Mouse (Mus musculus) c-Kit-negative CD71-positive TER-119-positive erythroid progenitor cells, embryonic 14.5 days (primary cell): Measurements from ENCODE around the gene Atp2b4.

Experiments used
- DNase-seq: peaks from one replicate; pipeline ENCODE4 v3.0.0-alpha.2; 2013; ENCODE audit warnings: low read depth, low spot score

The Atp2b4 gene

DNA sequence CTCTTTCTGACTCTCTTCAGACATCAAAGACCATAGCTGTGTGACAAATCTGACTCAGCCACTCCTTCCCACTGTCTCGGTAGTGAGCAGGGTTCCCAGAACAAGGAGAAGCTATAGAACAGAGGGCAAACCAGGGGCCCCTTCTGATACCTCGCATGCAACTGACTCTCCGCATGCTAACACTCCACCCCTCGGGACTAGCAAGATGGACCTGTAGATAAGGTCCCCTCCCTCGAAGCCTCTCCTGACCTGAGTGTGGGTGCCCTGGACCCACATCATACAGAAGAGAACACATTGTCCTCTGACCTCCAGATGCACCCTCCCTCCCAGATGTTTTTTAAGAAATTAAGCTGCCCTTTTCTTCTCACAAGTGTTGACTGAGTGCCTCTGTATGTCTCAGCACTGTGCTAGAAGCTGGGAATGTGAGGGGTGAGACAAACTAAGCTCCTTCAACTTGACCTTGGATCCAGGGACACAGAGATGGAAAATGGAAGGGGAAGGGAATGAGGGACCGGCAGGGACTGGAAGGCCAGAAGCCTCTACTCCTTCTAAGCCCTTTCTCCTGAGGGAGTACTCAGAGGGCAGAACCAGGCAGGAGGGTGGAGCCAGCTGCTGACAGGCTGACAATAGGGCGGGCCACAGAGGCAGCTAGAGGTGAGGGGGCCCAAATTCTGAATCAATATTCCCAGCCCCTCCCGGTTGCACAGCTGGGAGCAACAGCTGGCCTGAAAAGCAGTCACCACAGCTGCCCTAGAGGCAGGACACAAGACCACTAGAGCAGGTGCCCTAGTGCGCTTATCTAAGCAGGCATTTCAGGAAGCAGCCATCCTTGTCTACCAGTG is 2.6 kb downstream of the Atp2b4 start:
- peak; percentile 70 for DNase-seq

DNA sequence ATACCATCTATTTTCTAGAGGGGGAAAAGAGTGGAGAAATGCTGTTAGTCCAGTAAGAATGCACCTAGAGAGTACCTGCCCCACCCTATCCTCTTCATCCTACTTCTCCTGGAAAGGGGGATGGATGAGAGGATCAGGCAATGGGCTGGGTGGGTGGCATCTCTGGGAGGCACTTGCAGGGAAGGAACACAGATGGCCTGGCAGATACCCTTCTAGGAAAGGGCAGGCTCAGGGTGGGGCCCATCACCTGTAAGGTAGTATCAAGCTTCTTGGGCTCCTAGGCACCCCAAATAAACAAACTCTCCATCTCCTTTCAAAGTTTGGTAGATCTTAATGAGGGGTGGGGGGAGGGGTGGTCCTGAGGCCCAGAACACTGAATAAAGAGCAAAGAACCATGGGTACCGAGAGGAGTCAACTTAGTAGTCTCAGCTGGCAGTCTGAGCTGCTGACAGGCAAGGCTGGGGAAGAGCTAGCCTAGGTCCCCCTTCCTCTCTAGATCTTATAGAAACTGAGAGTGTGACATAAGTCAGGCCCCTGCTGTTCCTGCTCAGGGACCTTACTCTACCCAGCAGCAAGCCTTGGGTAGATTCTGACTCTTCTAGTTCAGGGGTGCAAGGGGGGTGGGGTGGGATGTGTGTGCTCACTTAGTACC is 3.4 kb downstream of the Atp2b4 start:
- DNase-seq, result peak; percentile 79

- no peak for DNase-seq
These were observed 7.2 kb downstream of the Atp2b4 start for GRCm38 (mm10) chr1:133793646-133794045.

GRCm38 (mm10) chr1:133790011-133790410 is 10.8 kb downstream of the Atp2b4 start:
- no peak for DNase-seq

GRCm38 (mm10) chr1:133788864-133789263 is 12.0 kb downstream of the Atp2b4 start:
- no peak for DNase-seq

DNA sequence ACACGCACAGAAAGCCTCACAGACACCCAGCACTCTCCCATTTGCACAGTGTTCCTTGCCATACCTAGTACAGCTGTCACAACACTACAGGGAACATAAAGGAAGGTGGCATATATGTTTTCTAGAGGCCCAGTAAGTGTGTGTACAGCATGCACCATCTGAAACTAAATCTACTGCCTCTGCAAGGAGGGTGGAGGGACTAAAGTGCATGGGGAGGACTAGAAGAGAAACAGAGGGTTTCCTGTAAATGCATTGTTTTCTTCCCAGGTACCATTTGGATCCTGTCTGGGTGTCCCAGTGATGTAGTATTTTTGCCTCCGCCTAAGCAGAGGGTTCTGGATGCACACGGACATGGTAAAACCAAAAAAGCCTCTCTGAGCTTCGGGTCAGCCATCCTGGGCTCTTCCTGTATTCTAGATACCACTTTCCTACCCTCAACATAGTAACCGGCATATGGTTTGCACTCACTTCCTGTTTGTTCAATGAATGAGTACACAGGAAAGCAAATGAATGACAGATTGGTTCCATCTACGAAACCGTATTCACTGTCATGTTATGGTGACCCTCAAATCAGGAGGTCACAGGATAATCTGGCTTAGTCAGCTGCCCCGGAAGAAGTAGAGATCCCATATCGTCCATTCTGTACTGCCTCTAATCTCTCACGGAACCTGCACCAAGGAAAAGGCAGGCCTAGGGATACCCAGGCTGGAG is 13.2 kb downstream of the Atp2b4 start:
- no peak for DNase-seq

- DNase-seq, result no peak
These were observed 16.2 kb downstream of the Atp2b4 start for GRCm38 (mm10) chr1:133784621-133785020.

- DNase-seq, result no peak
These were observed 19.3 kb downstream of the Atp2b4 start for GRCm38 (mm10) chr1:133781531-133781930.

GRCm38 (mm10) chr1:133779043-133779442 is 21.8 kb downstream of the Atp2b4 start:
- DNase-seq, result no peak

- no peak for DNase-seq
These were observed 23.1 kb downstream of the Atp2b4 start for GRCm38 (mm10) chr1:133777651-133778231.

DNA sequence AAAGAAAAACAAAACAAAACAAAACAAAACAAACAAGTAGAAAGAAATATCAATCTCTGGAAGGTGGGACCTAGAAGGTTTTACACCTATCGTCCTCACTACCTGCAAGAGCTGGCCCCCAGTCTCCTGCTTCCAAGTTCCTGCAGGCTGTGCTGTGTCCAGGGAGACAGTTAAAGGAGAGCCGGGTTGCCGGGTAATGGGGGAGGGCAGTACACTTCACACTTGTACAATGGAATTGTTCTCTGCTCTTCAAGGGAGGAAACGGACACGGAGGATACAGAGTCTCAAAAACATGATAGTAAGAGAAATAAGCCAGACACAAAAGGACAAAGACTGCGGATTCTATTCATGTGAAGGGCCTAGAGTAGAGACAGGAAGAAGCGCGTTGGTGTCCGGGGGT is 28.3 kb downstream of the Atp2b4 start:
- no peak for DNase-seq

DNA sequence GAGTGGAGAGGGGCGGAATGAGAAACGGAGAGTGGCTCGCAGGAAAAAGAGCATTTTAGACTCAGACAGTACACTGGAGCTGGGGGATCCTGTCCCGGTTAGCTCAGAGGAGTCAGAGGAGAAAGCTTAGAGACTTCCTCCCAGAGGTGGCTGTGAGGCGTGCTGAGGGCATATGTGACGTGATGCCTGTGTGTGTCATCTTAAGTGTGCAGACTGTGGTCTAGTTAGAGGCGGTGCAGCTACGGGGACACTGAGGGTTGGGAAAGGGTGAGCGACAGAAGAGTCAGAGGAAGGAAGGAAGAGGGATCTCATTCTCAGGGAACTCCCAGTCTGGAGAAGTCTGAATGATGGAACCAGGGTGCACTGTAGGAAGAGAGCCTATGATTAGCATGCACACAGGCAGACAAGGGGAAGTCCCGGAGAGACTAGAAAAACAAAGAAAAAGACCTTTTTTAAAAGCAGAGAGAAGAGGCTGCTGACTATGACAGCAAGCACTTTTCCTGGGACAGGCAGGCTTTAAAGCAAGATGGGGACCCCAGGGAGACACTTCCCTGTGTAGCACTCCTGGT is 28.9 kb downstream of the Atp2b4 start:
- no peak for DNase-seq

GRCm38 (mm10) chr1:133767994-133768393 is 32.8 kb downstream of the Atp2b4 start:
- DNase-seq, result no peak

DNA sequence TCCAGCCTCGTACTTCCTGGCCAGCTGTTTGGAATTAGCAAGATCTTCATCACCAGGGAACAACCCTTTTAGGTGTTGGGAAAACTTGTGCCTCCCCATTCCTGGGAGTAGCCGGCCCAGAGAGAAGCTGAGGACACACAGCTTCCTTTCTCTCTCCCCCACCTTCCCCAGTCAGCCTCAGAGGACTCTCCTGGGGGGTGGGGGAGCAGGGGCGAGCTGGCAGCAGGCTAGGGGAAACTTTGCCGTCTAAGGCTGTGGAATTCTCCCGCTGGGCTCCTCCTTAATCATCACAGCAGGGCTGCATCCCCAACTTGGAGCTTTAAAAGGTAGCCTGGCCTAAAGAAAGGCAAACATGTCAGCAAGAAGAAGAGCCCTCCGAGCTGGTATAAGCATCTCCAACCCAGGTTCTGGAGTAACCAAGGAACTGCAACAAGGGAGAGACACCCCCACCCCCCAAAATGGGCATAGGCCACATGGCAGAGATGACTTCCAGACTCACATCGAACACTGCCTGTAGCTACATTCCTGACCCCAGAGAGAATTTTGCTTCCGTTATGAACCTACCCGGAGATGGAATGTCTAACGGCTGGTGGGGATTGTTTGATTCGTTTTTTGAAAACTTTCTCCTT is 33.8 kb downstream of the Atp2b4 start:
- DNase-seq, result no peak

- no peak for DNase-seq
These were observed 35.5 kb downstream of the Atp2b4 start for GRCm38 (mm10) chr1:133765376-133765775.

GRCm38 (mm10) chr1:133762946-133763422 is 37.9 kb downstream of the Atp2b4 start:
- DNase-seq, result no peak

DNA sequence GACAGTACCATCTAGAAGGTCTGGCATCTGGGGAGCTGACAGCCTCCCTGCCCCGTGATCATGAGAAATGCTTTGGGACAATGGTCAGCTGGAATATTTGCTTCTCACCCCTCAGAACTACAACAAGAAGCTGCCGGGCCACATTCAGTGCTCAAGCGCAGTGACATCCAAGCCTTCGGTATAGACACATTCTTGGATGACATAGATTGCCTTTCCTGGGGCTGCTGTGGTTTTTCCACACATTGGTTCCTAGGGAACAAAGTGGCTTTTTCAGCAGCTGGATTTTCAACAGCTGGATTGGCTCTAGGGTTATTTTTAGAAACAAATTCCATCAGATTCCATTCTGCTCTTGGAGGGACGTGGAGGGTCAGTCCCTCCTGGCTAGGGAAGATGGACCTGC is 39.6 kb downstream of the Atp2b4 start:
- no peak for DNase-seq

DNA sequence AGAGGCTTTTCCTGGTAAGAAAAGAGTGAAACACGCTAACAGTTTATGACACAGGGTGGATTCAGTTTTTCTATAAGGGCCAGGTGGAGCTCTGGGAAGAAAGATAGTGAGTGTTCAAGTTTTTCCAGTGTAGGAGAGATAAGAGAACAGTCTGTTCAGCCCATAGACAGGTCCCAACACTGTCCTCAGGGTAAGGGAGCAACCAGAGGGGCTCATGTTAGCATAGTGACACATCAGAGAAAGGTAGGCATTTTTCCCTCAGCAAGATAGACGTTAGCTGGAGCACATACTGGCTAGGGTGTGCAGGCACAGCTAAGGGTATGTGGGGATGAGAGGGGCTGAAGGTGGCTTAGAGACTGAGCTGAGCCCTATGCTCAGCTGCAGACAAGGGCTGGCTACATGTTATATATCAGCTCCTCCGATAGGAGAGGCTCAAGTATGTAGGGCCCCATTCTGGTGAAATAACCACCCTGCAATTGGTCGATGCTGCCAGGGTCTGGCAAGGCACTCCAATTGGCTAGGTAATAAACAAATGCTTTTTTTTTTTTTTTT is 46.4 kb downstream of the Atp2b4 start:
- peak; percentile 58 for DNase-seq

- DNase-seq, result no peak
These were observed 47.5 kb downstream of the Atp2b4 start for GRCm38 (mm10) chr1:133753325-133753724.

DNA sequence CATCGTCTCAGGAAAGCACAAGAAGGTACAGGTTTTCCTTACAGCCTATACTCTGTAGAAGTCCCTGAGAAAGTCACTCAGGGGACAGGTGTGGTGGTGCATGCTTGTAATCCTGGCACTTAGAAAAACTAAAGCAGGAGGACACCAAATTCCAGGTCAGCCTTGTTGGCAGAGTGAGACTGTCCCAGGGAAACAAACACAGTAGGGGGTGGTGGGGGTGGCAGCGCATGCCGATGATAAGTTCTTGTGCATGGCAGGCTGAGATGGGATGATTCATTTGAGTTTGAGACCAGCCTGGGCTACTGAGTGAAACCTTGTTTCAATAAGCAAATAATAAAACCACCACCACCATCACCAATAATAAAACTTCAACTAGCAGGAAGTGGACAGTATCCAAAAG is 49.2 kb downstream of the Atp2b4 start:
- DNase-seq, result no peak

DNA sequence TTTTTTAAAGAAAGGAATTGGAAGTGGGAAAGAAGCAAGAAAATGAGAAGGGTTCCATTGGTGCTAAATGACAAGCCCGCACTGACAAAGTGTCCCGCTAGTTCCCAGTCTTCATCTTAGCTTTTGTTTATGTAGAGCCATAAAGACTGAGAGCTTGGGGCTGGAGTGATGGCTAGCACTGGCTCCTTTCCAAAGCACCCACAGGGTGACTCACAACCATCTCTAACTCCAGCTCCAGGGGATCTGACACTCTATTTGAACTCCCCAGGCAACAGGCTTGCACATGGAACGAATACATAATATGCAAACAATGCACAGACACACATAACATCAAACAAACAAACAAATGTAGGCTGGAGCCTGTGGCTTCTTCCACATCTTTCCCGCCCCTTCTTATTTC is 50.9 kb downstream of the Atp2b4 start:
- no peak for DNase-seq
